Mouse (Mus musculus): ENCODE data around the gene Gm11568. TPM values are rescaled to one million over a fixed set of nuclear protein-coding genes. Genes with fewer than 3 reads are reported as not detected.
"Not testable (repeated sequence)": the region's sequence is repeated elsewhere in the genome, so short reads cannot be mapped to it uniquely, and the experiment has no call there.

The Gm11568 gene
- polyA plus RNA-seq (2012), result not detected in 2 replicates

- TF ChIP-seq GATA1 (IDR thresholded peaks at IDR 0.05; ENCODE audit: low read length), result no peak
Observed at GRCm38 (mm10) chr11:99857617-99858016, at the start of gene Gm11568. TSS of gene Gm11568 (plus strand) at chr11:99857917.

GRCm38 (mm10) chr11:99809792-99810191 is 47.9 kb upstream of the Gm11568 start, which contains the start of gene Krtap4-13:
TSS of gene Krtap4-13 (minus strand) at chr11:99809892.
- not testable (repeated sequence) for TF ChIP-seq GATA1 (IDR thresholded peaks at IDR 0.05; ENCODE audit: low read length)

GRCm38 (mm10) chr11:99815566-99815965 is 42.2 kb upstream of the Gm11568 start, which contains the start of gene Gm11564:
TSS of gene Gm11564 (minus strand) at chr11:99815666.
- not testable (repeated sequence) for TF ChIP-seq GATA1 (IDR thresholded peaks at IDR 0.05; ENCODE audit: low read length)

- TF ChIP-seq GATA1 (IDR thresholded peaks at IDR 0.05; ENCODE audit: low read length), result no peak
Observed at GRCm38 (mm10) chr11:99837966-99838365, 19.8 kb upstream of the Gm11568 start, which contains the start of gene 2300003K06Rik. TSS of gene 2300003K06Rik (minus strand) at chr11:99838066.

GRCm38 (mm10) chr11:99842185-99842584 is 15.5 kb upstream of the Gm11568 start:
- TF ChIP-seq GATA1 (IDR thresholded peaks at IDR 0.05; ENCODE audit: low read length), result no peak

GRCm38 (mm10) chr11:99846746-99847145 is 11.0 kb upstream of the Gm11568 start:
- TF ChIP-seq GATA1 (IDR thresholded peaks at IDR 0.05; ENCODE audit: low read length), result no peak

GRCm38 (mm10) chr11:99851508-99851907 is 6.2 kb upstream of the Gm11568 start, which contains the start of gene Krtap4-16:
TSS of gene Krtap4-16 (minus strand) at chr11:99851608.
- no peak for TF ChIP-seq GATA1 (IDR thresholded peaks at IDR 0.05; ENCODE audit: low read length)

GRCm38 (mm10) chr11:99854121-99854520 is 3.6 kb upstream of the Gm11568 start:
- TF ChIP-seq GATA1 (IDR thresholded peaks at IDR 0.05; ENCODE audit: low read length), result no peak

GRCm38 (mm10) chr11:99858761-99859160 is 1.0 kb downstream of the Gm11568 start:
- TF ChIP-seq GATA1 (IDR thresholded peaks at IDR 0.05; ENCODE audit: low read length), result no peak

GRCm38 (mm10) chr11:99864176-99864575 is 6.5 kb downstream of the Gm11568 start, which contains the start of gene Gm11559:
TSS of gene Gm11559 (plus strand) at chr11:99864476.
- not testable (repeated sequence) for TF ChIP-seq GATA1 (IDR thresholded peaks at IDR 0.05; ENCODE audit: low read length)

- not testable (repeated sequence) for TF ChIP-seq GATA1 (IDR thresholded peaks at IDR 0.05; ENCODE audit: low read length)
Observed at GRCm38 (mm10) chr11:99873089-99873488, 15.4 kb downstream of the Gm11568 start, which contains the start of gene Krtap9-1. TSS of gene Krtap9-1 (plus strand) at chr11:99873389.

GRCm38 (mm10) chr11:99878887-99879286 is 21.2 kb downstream of the Gm11568 start, which contains the start of gene Gm11567:
TSS of gene Gm11567 (plus strand) at chr11:99879187.
- TF ChIP-seq GATA1 (IDR thresholded peaks at IDR 0.05; ENCODE audit: low read length), result not testable (repeated sequence)

- TF ChIP-seq GATA1 (IDR thresholded peaks at IDR 0.05; ENCODE audit: low read length), result no peak
Observed at GRCm38 (mm10) chr11:99907620-99908019, 49.9 kb downstream of the Gm11568 start, which contains the start of gene Krtap31-1. TSS of gene Krtap31-1 (plus strand) at chr11:99907920.

Other genes with a start within 250 kb of the Gm11568 start
- gene Gm11937, start 247.7 kb upstream of the Gm11568 start, polyA plus RNA-seq (2012), result not detected in 2 replicates
- not detected in 2 replicates for gene Krtap2-4, start 243.1 kb upstream of the Gm11568 start, polyA plus RNA-seq (2012)
- gene Gm11562, start 237.5 kb upstream of the Gm11568 start, polyA plus RNA-seq (2012), result not detected in 2 replicates
- gene Krtap4-1, start 229.7 kb upstream of the Gm11568 start, polyA plus RNA-seq (2012), result not detected in 2 replicates
- not detected in 2 replicates for gene Krtap4-2, start 222.8 kb upstream of the Gm11568 start, polyA plus RNA-seq (2012)
- gene Krtap4-7, start 213.8 kb upstream of the Gm11568 start, polyA plus RNA-seq (2012), result not detected in 2 replicates
- gene Gm11555, start 207.7 kb upstream of the Gm11568 start, polyA plus RNA-seq (2012), result not detected in 2 replicates
- gene Gm11563, start 199.0 kb upstream of the Gm11568 start, polyA plus RNA-seq (2012), result not detected in 2 replicates
- not detected in 2 replicates for gene Krtap4-6, start 192.0 kb upstream of the Gm11568 start, polyA plus RNA-seq (2012)
- not detected in 2 replicates for gene Gm14190, start 167.2 kb upstream of the Gm11568 start, polyA plus RNA-seq (2012)
- not detected in 2 replicates for gene Gm14180, start 123.6 kb upstream of the Gm11568 start, polyA plus RNA-seq (2012)
- not detected in 2 replicates for gene Gm11595, start 85.0 kb upstream of the Gm11568 start, polyA plus RNA-seq (2012)
- not detected in 2 replicates for gene Krtap4-8, start 77.2 kb upstream of the Gm11568 start, polyA plus RNA-seq (2012)
- not detected in 2 replicates for gene Krtap4-9, start 72.7 kb upstream of the Gm11568 start, polyA plus RNA-seq (2012)
- not detected in 2 replicates for gene Gm11596, start 64.5 kb upstream of the Gm11568 start, polyA plus RNA-seq (2012)
- gene Gm11569, start 59.0 kb upstream of the Gm11568 start, polyA plus RNA-seq (2012), result not detected in 2 replicates
- gene Gm11554, start 53.5 kb upstream of the Gm11568 start, polyA plus RNA-seq (2012), result not detected in 2 replicates
- gene Krtap4-13, start 48.0 kb upstream of the Gm11568 start, polyA plus RNA-seq (2012), result not detected in 2 replicates
- not detected in 2 replicates for gene Gm11564, start 42.3 kb upstream of the Gm11568 start, polyA plus RNA-seq (2012)
- gene 2300003K06Rik, start 19.9 kb upstream of the Gm11568 start, polyA plus RNA-seq (2012), result not detected in 2 replicates
- not detected in 2 replicates for gene Krtap4-16, start 6.3 kb upstream of the Gm11568 start, polyA plus RNA-seq (2012)
- gene Gm11559, start 6.6 kb downstream of the Gm11568 start, polyA plus RNA-seq (2012), result not detected in 2 replicates
- gene Krtap9-1, start 15.5 kb downstream of the Gm11568 start, polyA plus RNA-seq (2012), result not detected in 2 replicates
- not detected in 2 replicates for gene Gm11567, start 21.3 kb downstream of the Gm11568 start, polyA plus RNA-seq (2012)
- not detected in 2 replicates for gene Krtap31-1, start 50.0 kb downstream of the Gm11568 start, polyA plus RNA-seq (2012)
- not detected in 2 replicates for gene Gm11565, start 56.8 kb downstream of the Gm11568 start, polyA plus RNA-seq (2012)
- gene Krtap31-2, start 78.4 kb downstream of the Gm11568 start, polyA plus RNA-seq (2012), result not detected in 2 replicates
- not detected in 2 replicates for gene Krtap9-5, start 90.6 kb downstream of the Gm11568 start, polyA plus RNA-seq (2012)
- gene Krtap29-1, start 121.1 kb downstream of the Gm11568 start, polyA plus RNA-seq (2012), result not detected in 2 replicates
- gene Krtap16-1, start 128.7 kb downstream of the Gm11568 start, polyA plus RNA-seq (2012), result not detected in 2 replicates
- gene Krtap17-1, start 136.1 kb downstream of the Gm11568 start, polyA plus RNA-seq (2012), result not detected in 2 replicates
- not detected in 2 replicates for gene Krt33a, start 158.3 kb downstream of the Gm11568 start, polyA plus RNA-seq (2012)
- gene Krt33b, start 172.0 kb downstream of the Gm11568 start, polyA plus RNA-seq (2012), result not detected in 2 replicates
- not detected in 2 replicates for gene Krt34, start 183.6 kb downstream of the Gm11568 start, polyA plus RNA-seq (2012)
- not detected in 2 replicates for gene Krt31, start 192.6 kb downstream of the Gm11568 start, polyA plus RNA-seq (2012)
- gene Krt32, start 230.3 kb downstream of the Gm11568 start, polyA plus RNA-seq (2012), result not detected in 2 replicates
- gene Krt35, start 238.3 kb downstream of the Gm11568 start, polyA plus RNA-seq (2012), result not detected in 2 replicates
- not detected in 2 replicates for gene Krt36, start 247.7 kb downstream of the Gm11568 start, polyA plus RNA-seq (2012)